Mouse (Mus musculus): ENCODE data around the gene Mtcl1. TPM values are rescaled to one million over a fixed set of nuclear protein-coding genes. Genes with fewer than 3 reads are reported as not detected.

Gene Mtcl1
- total RNA-seq, 2 experiments from 2014 or later, result 25.8 to 26.0 TPM

- no peak for DNase-seq (ENCODE audit: low spot score in 2 of 2)
Measured at GRCm38 (mm10) chr17:66331207-66331606, 118.3 kb downstream of the Mtcl1 start.

DNA sequence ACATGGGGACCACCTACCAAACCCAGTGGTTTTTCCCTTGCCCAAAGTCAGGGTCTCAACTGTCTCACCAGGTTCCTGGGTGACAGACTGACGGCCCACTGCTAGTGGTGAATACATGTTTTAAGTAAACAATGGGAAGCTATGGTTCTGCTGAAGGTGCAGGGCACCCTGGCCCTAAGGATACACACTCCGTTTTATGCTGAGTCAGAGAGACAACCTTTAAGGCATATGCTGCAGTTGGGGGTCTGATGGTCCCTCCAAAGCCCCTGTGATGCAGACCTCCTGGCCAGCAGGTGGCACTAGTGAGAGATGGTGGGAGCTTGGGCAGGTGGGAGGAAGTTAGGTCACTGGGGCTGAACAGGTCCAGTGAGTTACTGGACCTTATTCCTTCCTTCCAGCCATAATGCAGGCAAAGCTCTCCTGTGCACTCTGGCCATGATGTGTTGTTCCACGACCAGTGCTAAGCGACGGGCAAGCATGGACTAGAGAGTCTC, 123.0 kb downstream of the Mtcl1 start:
- DNase-seq (ENCODE audit: low spot score in 2 of 2), result no peak

GRCm38 (mm10) chr17:66326204-66326545, 123.4 kb downstream of the Mtcl1 start:
- DNase-seq (ENCODE audit: low spot score in 2 of 2), result no peak

DNA sequence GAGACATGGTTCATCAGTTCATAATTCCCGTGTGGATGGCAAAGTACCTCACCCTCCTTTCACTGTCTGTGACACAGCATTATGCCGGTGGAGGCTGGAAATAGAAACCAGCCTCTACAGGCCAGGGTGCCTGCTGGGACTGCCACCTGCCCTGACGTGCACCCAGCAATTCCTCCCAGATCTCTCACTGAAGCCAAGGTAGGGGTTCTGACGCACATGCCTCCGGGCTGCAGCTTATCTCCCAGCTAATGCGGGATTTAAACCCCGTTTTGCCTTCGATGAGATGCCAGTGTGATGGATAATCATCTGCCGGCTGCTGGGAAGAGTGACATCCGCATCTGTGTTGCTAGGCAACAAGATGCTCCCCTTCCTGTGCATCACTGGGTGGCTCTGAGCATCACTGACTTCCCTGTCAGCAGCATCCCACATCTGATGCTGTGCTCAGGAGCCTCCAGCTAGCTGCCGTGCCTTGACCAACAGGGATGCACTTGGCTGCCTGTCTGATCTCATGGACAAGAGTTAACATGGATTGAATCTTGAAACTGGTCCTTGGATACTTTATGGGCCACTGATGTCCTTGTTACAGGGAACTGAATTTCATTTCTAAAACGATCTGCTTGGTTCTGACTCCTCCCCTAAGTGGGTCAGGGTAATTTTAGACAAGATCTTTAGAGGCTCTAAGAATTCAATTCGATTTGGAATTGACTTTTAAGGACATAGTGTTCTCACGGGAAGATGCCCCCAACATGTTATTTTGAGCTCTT, 123.9 kb downstream of the Mtcl1 start:
- DNase-seq (ENCODE audit: low spot score in 2 of 2), result peak; percentile 54

DNA sequence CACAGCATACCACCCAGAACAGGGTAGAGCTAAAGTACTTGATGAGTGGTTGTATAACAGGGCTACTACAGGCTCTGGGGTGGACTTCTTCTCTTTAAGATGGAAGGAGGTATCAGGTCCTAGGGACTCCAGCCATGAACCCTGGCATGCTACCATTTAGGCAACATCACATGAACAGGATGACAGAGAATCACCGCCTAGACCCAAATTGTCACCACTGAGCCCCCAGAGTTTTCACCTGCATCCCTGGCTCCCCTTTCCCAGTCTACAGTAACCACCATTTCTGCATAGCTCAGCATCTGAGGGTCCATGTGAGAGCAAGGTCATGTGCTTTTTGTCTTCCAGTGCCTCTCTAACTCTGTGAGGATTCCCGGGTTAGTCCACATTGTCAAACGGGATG, 124.7 kb downstream of the Mtcl1 start:
- no peak for DNase-seq (ENCODE audit: low spot score in 2 of 2)

- DNase-seq (ENCODE audit: low spot score in 2 of 2), result no peak
Measured at GRCm38 (mm10) chr17:66322646-66323255, 126.8 kb downstream of the Mtcl1 start.

GRCm38 (mm10) chr17:66321933-66322332, 127.6 kb downstream of the Mtcl1 start:
- DNase-seq (ENCODE audit: low spot score in 2 of 2), result no peak

- DNase-seq (ENCODE audit: low spot score in 2 of 2), result no peak
Measured at GRCm38 (mm10) chr17:66320716-66321372, 128.7 kb downstream of the Mtcl1 start.

- DNase-seq (ENCODE audit: low spot score in 2 of 2), result no peak
Measured at GRCm38 (mm10) chr17:66318031-66318430, 131.5 kb downstream of the Mtcl1 start.

GRCm38 (mm10) chr17:66317576-66317975, 132.0 kb downstream of the Mtcl1 start:
- DNase-seq (ENCODE audit: low spot score in 2 of 2), result no peak

DNA sequence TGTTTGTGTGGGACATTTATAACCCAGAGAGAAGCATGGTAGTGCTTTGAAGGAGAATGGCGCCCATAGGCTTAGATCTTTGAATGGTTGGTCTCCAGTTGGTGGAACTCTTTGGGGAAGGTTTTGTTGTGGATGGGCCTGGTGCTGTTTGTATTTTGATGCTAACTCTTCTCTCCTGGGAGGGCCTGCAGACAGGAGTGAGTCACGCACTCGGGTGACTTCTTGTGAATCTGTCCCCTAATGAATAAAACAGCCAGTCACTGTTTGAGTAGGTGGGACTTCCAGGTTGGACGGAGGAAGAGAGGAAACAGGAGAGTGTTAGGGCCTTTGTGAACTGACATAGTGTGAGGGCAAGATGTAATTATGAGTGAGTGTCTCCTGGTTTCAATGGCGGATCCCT, 132.4 kb downstream of the Mtcl1 start:
- DNase-seq (ENCODE audit: low spot score in 2 of 2), result no peak

GRCm38 (mm10) chr17:66315451-66315850, 134.1 kb downstream of the Mtcl1 start:
- no peak for DNase-seq (ENCODE audit: low spot score in 2 of 2)

DNA sequence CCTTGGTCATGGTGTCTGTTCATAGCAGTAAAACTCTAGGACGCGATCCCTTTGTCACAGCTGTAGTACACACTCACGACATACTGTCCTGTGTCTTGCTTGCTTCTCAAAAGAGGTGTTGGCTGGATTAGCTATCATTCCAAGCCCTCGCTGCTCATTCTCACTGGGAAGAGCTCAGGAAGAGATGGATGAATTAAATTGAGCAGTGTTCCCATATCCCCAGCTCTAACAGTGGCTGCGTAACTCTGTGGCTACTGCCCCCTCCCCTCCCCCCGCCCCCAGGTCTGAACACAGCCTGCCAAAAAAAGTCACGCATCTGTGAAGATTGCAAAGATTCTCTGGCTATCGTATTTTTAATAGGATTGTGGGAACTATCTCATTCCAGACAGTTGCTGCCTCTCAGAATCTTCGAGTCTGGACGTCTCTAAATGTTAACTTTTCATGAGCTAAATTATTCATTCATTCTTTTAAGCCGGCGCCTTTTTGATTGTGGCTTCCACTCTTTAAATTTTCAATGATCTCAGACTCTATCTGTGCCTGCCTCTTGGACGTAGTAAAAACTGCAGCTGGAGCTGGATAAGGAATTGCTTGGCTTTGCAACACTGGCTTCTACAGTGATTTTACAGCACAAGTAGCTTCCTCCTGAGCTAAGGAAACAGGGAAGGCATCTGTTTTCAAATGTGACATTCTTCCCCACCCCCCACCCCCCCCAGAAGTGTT, 134.8 kb downstream of the Mtcl1 start:
- no peak for DNase-seq (ENCODE audit: low spot score in 2 of 2)

GRCm38 (mm10) chr17:66301906-66302305, 147.6 kb downstream of the Mtcl1 start:
- no peak for DNase-seq (ENCODE audit: low spot score in 2 of 2)

- DNase-seq (ENCODE audit: low spot score in 2 of 2), result no peak
Measured at GRCm38 (mm10) chr17:66301267-66301666, 148.3 kb downstream of the Mtcl1 start.

DNA sequence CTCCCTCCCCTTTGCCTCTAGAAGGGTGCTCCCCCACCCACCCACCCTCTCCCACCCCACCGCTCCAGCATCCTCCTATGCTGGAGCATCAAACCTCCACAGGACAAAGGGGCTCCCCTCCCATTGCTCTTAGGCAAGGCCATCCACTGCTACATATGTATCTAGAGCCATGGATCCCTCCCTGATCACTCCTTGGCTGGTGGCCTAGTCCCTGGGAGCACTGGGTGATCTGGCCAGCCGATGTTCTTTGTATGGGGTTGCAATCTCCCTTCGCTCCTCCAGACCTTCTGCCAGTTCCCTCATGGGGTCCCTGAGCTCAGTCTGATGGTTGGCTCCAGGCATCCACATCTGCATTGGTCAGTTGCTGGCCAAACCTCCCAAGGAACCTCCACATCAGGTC, 151.8 kb downstream of the Mtcl1 start:
- DNase-seq (ENCODE audit: low spot score in 2 of 2), result no peak

GRCm38 (mm10) chr17:66293581-66293980, 156.0 kb downstream of the Mtcl1 start:
- DNase-seq (ENCODE audit: low spot score in 2 of 2), result no peak

DNA sequence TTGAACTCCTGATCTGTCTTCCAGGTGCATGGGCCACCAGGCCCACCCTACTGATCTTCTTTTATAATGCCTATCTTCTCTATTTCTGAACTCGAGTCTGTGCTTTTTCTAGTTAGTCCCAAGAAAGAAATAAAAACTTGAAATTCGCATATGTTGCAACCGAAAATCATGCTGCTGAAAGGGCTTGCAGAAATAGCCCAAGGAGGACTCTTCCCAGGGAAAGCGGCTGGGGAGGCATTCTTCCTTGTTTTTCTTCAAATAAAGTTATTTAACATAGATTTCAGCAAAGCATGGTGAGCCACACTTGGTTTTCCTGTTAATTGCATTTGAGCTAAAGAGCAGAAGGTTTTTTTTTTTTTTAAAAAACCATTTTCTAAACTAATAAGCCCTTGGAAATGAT, 159.7 kb downstream of the Mtcl1 start:
- no peak for DNase-seq (ENCODE audit: low spot score in 2 of 2)

Measured in layer of hippocampus, postnatal 14 days (tissue).